Mouse (Mus musculus) mesoderm, embryonic 11.5 days (tissue): ENCODE results near the gene Harbi1.

Source experiments
- DNase-seq: peaks from one replicate; pipeline ENCODE4 v3.0.0-alpha.2; 2012; ENCODE audit warnings: low read depth, low spot score

Harbi1 gene

DNA sequence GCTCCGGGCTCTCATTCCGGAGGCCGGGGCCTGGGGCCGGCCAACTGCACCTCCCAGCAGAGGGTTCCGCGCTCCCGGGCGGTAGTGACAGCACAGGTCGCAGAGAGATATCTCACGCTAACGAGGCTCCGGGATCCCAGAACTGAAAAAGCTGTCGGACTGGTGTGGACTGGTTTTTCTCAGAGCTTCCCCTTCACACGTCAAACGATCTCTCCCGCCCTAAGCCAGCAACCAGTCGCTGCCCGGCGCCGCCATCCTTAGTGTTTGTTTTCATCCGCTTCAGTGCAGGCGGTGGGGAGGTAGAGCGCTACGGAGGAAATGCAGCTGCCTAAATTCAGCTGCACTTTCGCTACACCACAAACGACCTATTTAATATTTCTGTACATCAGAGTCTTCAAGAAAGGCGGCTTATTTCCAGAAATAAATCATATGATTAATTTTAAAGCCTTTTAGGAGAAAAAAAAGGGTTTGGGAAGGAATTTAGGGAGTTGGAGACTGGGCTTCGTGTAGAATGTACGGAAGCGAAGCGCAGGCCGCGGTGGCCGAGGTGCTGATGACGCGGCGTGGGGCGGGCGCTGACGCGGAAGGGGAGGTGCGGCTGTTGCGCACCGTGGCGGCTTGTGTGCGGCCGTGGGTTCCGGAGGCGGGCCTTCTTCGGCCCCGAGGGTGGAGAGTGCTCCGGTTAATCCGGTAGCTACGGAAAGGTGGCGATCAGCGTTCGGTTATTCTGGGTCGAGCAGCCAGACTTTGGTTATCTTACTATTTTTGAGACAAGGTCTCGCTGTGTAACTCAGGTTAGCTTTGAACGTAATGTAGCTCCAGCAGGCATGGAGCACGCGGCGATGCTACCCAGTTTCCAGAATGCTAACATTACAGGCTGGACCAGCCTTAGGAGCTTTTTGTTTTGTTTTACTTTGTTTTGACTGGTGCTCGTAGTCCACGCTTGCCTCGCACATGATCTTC, at the start of gene Harbi1, which contains the start of gene Atg13:
Harbi1 (plus strand) TSS at position 581 of the 963 bp plus-strand sequence.
Atg13 (minus strand) TSS at position 305 of the 963 bp plus-strand sequence.
- DNase-seq: peak; percentile 91

DNA sequence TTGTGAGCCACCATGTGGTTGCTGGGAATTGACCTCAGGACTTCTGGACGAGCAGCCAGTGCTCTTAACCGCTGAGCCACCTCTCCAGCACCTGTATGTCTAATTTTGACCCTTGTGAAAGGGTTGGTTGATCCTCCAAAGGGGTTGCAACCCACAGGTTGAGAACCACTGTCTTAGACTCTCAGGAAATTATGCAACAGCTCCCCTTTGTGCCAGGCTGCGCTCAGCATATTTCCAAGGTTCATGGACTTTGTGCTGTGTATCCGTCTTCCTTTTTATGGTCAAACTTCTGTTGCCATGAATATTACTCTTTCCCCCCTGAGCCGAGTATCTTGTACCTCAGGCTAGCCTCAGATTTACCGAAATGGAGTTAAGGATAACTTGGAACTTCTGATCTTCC, 49.7 kb upstream of the Harbi1 start:
- no peak for DNase-seq

- DNase-seq: no peak
Measured at GRCm38 (mm10) chr2:91664780-91665179, 45.9 kb upstream of the Harbi1 start.

GRCm38 (mm10) chr2:91666386-91666910, 44.2 kb upstream of the Harbi1 start:
- DNase-seq: no peak

GRCm38 (mm10) chr2:91667747-91668146, 42.9 kb upstream of the Harbi1 start:
- no peak for DNase-seq

DNA sequence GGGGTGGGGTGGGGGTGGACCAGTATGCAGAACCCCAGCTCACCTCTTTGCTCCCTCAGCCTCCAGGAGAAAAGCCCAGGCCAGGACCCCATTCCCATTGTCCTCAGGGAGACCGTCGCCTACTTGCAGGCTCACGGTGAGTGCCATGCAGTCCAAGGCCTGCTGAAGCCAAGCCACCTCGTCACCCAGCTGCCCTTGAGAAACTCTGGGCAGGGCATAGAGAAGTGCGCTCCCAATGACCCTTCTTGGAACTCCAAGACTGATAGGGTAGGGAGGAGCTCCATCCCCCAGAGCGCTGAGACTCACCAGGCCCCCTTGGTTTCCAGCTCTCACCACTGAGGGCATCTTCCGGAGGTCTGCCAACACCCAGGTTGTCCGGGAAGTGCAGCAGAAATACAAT, 41.3 kb upstream of the Harbi1 start:
- DNase-seq: no peak

DNA sequence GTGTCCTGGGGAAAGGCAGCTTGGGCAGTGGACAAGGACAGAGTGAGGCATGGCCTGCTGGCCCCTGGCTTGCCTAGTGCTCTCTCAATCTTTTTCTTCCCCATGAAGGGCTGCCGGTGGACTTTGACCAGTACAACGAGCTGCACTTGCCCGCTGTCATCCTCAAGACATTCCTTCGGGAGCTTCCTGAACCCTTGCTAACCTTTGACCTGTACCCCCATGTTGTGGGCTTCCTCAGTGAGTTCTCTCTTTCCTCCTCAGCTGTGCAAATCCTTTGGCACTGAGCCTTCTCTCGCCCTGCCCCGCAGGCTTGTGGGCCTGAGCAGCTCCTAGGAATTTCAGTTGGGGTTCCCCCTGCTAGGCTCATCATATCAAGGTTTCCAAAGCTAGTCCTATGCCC, 40.6 kb upstream of the Harbi1 start:
- no peak for DNase-seq

DNA sequence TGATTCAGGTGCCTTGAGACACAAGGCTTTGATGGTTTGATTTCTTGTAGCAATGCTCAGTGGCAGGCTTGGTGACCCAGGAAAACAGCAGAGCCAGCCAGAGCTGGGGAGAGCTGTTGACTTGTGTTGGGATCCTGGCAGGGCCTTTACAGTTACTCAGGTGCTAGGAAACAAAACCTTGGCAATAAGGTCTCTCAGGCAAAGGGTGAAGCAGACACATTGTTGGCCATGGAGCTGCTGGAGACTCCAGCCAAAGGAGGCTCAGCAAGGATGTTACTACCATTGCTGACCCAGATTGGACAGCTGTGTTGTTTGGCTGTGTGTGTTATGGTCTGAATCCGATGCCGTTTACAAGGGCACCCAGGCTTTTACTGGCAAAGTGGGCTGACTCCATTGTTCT, 37.1 kb upstream of the Harbi1 start:
- no peak for DNase-seq

DNA sequence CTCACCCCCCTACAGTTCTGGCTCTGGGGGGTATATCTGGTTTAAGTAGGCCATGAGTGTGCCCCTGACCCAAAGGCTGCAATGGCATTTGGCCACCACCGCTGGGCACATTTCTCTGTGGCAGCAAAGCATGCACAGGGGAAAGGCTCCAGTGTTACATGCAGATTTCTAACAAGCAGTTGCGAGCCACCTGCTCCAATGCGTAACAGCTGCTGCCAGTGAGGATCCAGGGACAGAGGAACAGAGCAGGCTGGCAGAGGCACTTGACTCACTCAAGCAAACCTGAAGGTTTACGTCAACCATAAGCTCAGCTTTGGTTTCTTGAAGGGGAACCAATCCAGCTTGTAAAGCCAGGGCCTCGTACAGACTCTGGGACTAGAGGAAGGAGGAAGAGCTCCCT, 35.8 kb upstream of the Harbi1 start:
- no peak for DNase-seq

- DNase-seq: no peak
Measured at GRCm38 (mm10) chr2:91676420-91676819, 34.2 kb upstream of the Harbi1 start.

- no peak for DNase-seq
Measured at GRCm38 (mm10) chr2:91676961-91677360, 33.7 kb upstream of the Harbi1 start.

DNA sequence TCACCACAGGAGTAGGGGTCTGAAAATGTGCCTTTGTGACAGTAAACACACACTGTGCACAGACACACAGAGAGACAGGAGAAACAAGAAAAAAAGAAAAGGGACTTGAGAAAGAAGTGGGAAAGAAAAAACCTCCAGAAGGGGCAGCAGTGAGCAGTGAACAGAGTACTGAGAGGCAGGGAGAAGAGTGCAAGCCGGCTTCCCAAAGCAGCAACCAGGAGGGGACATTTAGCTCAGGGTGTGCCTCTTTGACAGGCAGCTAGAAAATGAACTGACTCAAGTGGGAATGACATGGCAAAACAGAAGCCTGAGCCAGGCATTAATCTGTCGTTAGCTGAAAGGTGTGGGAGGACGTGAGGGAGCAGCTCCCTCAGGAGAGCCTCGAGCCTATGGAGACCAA, 27.8 kb upstream of the Harbi1 start:
- peak; percentile 46 for DNase-seq

- no peak for DNase-seq
Measured at GRCm38 (mm10) chr2:91683919-91684318, 26.7 kb upstream of the Harbi1 start.

GRCm38 (mm10) chr2:91689452-91689851, 21.2 kb upstream of the Harbi1 start:
- no peak for DNase-seq

GRCm38 (mm10) chr2:91695436-91696224, 15.0 kb upstream of the Harbi1 start:
- DNase-seq: no peak

DNA sequence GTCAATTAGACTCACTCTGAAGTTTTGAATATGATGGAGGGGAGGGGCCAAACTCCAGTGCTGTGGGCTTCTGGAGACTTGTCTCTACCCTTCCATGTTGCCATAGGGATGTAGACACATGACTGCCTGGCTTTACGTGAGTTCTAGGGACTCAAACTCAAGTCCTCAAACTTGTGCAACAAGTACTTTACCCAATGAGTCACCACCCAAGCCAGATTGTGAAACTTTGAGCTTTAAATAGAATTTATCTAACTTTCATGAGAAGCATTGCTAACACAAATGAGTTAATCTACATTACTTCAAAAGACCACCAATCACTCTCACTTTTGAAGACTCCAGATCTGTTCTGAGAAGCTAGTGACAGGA, 14.4 kb upstream of the Harbi1 start:
- no peak for DNase-seq

GRCm38 (mm10) chr2:91699225-91699624, 11.4 kb upstream of the Harbi1 start:
- no peak for DNase-seq

- DNase-seq: no peak
Measured at GRCm38 (mm10) chr2:91701366-91701765, 9.3 kb upstream of the Harbi1 start.

DNA sequence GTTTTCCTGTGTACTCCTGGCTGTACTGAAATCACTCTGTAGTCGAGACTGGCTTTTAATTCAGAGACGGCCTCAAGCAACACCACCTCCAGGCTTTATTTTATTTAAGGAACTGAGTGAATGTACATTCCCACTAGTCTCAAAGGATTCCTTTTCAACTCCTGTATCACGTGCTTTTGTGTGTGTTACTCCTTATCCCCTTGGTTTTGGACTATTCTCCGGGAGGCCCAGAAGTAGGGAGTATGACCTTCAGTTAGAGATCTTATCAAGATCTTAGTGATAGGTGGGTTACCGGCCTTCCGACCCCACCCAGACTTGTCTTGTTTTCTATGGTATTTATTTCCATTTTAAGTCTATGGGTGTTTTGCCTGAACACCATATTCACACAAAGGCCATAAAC, 4.9 kb upstream of the Harbi1 start:
- no peak for DNase-seq

GRCm38 (mm10) chr2:91706456-91706855, 4.2 kb upstream of the Harbi1 start:
- DNase-seq: no peak

- DNase-seq: no peak
Measured at GRCm38 (mm10) chr2:91708361-91708760, 2.3 kb upstream of the Harbi1 start.

GRCm38 (mm10) chr2:91711256-91711925, 739 bp downstream of the Harbi1 start:
- peak; percentile 14 for DNase-seq
